1 mouse cellular context compared by ENCODE assay signal in the genomic region with DNA sequence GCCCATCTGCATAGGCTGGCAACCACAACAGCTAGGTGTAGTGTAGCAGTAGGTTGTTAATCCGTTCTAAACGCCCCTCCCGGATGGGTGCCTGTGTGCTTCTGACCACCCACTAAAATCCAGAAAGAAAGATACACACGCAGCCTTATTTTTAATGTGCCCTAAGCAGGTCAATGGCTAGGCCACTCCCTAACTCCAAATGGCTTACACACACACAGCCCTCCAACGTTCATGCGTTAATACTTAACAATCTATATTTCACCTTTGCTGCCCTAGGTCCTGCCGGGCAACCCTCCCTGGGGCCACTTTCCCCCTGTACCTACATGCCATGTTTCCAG.
TF ChIP-seq lines count a peak whose summit lies in the region.

No protein-coding gene starts in this region.

TF ChIP-seq in ES-E14, 5 proteins besides CTCF, POLR2A, EP300 and RAD21:
- TF ChIP-seq CHD2 (IDR thresholded peaks at IDR 0.05; ENCODE audit: low read depth, low read length) (no peak), ZNF384 (IDR thresholded peaks at IDR 0.05; ENCODE audit: low read depth, low read length) (no peak), ZC3H11A (IDR thresholded peaks at IDR 0.05; ENCODE audit: borderline replicate concordance, low read depth, low read length) (no peak), HCFC1 (IDR thresholded peaks at IDR 0.05; ENCODE audit: borderline replicate concordance, insufficient read depth, low read length) (no peak), MAFK (IDR thresholded peaks at IDR 0.05; ENCODE audit: insufficient read depth, low read depth, low read length) (no peak)
